Mouse (Mus musculus) spleen, adult 18-20 months (tissue): Measurements from ENCODE around the gene Prdx2.

Experiments used
- DNase-seq, 2 experiments: peaks; one replicate each; pipeline ENCODE4 v3.0.0; 2022; ENCODE audit warnings: mixed read lengths in 2 of 2

Prdx2 gene

GRCm38 (mm10) chr8:84969241-84970134 lies at the start of gene Prdx2, which contains the start of the genes Gm49661 and Rnaseh2a:
Gene Prdx2 (plus strand): TSS chr8:84969587.
Gene Gm49661 (minus strand): TSS chr8:84969433.
Gene Rnaseh2a (minus strand): TSS chr8:84969767.
- peak; percentile 49 to 62 for DNase-seq

DNA sequence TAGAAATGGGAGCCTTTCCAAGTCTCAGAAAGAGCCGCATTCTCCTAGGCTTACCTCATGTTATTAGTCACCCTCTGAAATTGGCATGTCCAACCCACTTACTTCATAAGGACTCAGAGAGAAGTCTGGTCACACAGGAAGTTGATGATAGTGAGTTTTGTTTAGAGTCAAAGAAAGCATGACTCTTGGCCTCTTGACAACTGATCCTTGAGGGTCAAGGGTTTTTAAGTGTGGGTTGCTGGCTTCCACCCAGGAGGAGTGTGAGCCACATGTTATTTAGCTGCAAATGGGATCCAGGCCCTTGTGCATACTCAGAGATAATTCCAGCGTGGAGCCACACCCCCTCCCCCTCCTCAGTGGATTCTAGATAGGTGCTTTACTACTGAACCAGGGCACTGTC lies 47.8 kb upstream of the Prdx2 start:
- no peak for DNase-seq

GRCm38 (mm10) chr8:84925557-84925956 lies 43.8 kb upstream of the Prdx2 start:
- DNase-seq = no peak

- DNase-seq = no peak
Measured at GRCm38 (mm10) chr8:84927513-84927912, 41.9 kb upstream of the Prdx2 start.

DNA sequence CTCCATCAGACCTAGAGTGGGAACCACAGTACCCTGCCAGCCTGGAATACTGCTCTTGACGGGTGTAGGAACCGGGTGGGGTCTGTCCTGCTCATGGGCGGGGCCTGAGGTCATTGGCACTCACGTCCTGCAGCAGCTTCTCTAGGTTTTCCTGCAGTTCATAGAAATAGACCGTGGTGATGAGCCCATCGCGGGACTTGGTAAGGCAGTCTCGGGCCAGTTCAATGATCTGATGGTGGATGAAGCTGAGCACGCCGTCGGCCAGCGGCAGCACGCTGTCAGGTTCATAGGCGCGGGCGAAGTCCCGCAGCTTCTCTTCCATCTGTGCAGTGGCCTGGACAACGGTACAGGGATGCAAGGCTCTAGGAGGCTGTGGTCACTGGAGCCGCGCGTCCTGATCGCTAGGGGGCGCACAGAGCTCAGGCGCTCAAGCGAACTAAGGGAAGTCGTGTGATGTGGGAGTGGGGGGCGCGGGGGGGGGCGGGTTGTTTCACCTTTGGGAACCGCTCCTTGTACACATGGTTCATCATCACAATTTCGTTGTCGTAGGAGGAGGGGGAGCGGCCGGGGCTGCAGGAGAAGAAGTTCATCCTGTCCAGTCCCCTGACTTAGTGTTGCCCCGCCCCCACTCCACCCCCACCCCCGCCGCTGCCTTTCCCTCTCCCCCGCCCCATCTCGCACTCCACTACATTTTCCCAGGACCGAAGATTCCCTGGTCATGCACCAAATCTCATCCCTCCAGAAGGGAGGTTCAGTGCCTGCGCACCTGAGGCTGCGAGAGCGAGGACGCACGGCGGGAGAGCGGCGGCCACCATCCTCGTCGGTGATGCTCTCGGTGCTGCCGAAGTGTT lies 40.7 kb upstream of the Prdx2 start:
- DNase-seq = peak in 1 of 2 experiments; percentile 68

GRCm38 (mm10) chr8:84930582-84930981 lies 38.8 kb upstream of the Prdx2 start:
- DNase-seq = no peak

DNA sequence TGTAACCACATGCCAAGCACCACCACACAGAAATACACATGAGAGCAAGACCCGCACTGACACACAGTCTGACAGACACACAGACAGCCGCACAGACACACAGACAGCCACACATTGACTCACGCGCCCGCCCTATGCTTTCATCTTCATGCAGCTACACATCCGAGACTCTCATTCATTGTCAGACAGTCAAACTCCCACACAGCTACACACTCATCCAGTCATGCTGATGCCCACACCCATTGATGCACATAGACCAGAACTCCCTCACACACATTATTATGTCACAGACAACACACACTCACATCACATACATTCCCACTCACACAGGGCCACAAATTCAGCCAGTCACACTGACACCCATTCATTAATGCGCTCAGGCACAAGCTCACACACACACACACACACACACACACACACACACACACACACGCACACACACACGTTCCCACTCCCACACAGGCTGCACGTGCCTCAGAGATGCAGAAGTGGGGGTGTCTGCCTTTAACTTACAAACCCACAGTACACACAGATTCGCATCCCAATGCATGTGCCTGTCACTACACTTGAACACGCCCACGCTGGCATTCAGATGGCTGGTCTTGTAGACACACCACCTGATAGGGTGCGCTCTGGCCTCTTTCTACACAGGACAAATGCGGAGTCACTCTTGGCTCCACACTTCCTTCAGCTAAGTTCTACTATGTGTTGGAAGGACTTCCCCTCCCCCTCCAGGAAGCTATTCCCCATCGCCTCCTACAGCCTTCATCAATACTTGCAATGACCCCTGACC lies 35.4 kb upstream of the Prdx2 start:
- no peak for DNase-seq

GRCm38 (mm10) chr8:84934860-84935259 lies 34.5 kb upstream of the Prdx2 start:
- no peak for DNase-seq

DNA sequence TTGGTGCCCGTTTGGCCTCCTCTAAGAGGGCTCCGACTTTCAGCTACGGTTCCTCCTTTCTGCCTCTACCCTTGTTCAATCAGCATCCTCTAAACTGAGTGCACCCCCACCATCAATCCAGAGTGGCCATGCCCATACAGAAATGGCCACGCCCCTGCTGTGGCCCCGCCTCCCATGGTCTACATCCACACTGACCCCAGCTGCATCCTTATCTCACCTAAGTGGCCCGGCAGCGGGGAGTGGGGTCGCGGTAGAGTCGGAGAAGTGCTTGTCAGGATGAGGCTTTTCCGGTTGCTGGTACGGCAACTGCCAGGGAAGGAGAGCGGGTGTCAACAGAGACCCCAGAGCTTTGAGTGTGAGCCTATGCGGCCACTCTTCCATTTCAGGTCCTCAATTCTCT lies 33.9 kb upstream of the Prdx2 start:
- no peak for DNase-seq

GRCm38 (mm10) chr8:84936041-84936961 lies 33.1 kb upstream of the Prdx2 start:
- no peak for DNase-seq

DNA sequence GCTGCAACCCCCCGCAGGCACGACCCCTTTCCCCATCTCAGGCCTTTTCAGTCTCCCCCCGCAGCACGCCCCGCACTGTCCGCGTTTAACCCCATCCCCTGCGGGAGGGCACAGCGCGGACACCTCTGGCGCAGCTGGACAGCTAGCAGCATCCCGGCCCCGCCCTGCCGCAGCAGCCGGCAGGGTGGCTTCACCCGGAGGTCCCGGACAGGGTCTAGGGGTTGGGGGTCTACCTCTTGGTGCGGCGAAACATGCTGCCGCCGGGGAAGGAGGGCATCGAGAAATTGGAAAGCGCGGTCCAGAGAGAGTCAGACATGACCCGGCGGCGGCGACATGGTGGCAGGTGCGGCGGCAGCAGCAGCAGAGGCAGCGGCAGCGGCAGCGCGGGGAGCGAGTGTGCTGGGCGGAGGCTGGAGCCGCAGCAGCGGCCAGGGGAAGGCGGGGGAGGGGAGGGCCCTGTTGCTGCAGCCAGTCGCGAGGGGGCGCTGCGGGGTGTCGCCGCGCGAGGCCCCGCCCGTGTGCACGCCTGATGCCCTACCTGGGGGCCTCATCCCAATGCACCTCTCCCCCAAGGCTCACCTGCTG lies 32.3 kb upstream of the Prdx2 start, which contains the start of gene Mast1:
Gene Mast1 (minus strand): TSS at position 398 of the 585 bp plus-strand sequence.
- DNase-seq = peak; percentile 36 to 60

- DNase-seq = no peak
Measured at GRCm38 (mm10) chr8:84937620-84938485, 31.5 kb upstream of the Prdx2 start.

DNA sequence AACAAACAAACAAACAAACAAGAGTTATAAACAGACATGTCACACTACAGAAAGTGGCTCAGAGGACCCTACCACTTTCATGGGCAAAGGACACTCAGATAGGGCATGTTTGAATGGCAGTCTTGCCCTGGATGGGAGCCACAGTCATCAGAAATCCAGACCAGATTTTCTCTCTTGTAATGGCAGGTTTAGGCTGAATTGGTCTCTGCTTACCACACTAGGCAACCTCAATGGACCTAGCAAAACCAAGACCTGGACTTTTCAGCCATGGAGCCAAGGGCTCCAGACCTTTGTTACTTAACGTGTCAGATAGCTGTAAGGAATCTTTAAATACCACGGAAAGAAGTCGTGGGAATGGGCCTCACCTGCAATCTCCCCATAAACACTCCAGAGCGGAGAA lies 25.7 kb upstream of the Prdx2 start:
- no peak for DNase-seq

GRCm38 (mm10) chr8:84944478-84945160 lies 24.8 kb upstream of the Prdx2 start:
- no peak for DNase-seq

DNA sequence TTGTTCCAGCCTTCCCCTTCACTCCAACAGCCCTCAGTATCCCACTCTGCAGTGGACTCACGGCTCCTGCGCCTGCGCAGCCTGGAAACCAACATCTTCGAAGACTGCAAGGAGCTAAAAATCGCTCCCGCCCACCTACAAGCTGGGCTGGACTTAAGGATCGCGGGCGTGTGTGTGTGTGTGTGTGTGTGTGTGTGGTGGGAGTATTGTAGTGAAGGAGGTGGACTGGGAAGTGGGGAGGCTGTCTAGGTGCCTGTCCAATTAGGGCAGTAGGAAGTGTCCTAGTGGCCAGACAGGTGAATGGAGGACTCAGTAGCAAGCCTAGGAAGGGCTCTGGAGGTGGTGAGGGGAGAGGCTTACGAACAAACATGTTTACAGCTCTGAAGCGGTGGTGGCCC lies 24.2 kb upstream of the Prdx2 start:
- no peak for DNase-seq

DNA sequence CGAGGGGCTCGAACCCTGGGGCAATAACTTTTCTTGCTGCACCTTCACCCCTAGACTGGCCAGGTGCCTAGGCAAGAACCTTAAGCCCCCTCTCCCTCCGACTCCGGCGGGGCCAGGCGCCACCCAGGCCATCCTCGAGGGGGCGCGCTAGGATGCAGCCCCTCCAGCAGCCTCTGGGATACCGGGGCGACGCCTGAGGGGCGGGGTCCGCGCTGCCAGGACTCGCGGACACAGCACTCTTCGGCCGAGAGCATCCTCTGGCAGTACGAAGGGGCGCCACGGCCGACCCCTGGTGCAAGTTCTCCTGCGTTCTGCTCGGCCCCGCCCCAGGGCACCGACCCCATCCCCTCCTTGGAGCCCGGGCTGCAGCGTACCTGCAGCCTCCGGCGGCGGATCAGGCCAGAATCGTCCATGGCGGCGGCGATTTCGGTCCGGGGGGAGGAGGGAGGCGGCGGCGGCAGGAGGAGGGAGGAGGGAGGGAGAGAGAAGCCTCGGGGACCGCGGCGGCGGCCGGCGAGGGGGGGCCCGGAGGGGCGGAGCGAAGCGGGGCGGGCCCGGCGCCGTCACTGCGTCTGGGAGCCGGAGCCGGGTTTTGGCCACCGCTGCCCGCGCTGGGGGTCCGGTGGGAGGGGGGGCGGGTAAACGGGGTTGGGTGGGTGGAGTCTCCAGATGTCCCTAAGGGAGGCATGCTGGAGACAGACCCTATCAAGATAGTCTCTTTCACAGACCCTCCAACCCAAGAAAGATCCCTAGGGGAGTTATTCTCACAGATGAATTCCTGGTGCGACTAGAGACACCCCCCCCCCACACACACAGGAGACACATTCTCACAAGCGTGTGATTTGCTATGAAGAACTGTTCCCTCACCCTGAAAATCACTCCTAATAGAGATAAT lies 23.5 kb upstream of the Prdx2 start:
- DNase-seq = no peak

- DNase-seq = no peak
Measured at GRCm38 (mm10) chr8:84946528-84947240, 22.7 kb upstream of the Prdx2 start, which contains the start of gene Rtbdn. Gene Rtbdn (plus strand): TSS chr8:84946991.

DNA sequence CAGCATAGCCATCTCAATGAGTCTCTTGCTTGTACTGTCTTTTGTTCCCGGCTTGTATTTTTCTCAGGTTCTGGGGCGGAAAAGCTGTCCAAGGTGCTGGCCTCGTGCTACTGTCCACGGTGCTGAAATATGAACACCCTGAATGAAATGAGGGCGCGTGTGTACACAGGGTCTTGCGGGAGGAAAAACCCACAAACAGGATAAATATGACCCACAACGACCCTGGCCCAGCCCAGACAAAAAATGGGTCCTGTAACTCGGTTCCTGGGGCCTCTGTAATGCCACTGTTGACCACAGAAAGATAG lies 22.2 kb upstream of the Prdx2 start:
- DNase-seq = no peak
